Mouse (Mus musculus): ENCODE data around the gene Gimap7.

- no peak for TF ChIP-seq CTCF (IDR thresholded peaks at IDR 0.05; ENCODE audit: control insufficient read depth, insufficient read depth, low read length)
- TF ChIP-seq POLR2A (IDR thresholded peaks at IDR 0.05; ENCODE audit: borderline replicate concordance, control insufficient read depth, low read depth, low read length): no peak
Observed at GRCm38 (mm10) chr6:48742422-48743351, 24.3 kb downstream of the Gimap7 start.

All from bone marrow, adult 2 months (tissue).